Mouse (Mus musculus): ENCODE measurements around the gene Mcoln3.

The Mcoln3 gene

DNA sequence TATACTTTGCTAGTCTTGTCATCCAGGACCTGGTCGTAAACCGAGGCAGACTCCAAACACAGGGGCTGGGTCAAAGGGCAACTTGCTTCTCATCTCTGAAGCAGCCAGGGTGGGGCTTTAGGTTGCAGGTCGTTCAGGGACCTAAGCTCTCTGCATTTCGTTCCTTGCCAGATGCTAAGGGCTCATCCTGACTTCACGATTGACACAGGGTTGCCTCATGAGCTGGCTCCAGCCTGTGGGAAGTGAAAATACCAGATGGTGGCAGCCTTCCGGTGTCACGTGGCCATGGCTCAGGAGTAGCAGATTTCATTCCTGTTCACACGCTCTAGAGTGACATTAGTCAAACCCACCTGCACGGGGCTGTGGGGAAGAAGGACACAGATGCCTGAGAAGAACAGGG, 17.6 kb downstream of the Mcoln3 start:
- in situ Hi-C loops (cut with MseI, MboI): no loop called here

DNA sequence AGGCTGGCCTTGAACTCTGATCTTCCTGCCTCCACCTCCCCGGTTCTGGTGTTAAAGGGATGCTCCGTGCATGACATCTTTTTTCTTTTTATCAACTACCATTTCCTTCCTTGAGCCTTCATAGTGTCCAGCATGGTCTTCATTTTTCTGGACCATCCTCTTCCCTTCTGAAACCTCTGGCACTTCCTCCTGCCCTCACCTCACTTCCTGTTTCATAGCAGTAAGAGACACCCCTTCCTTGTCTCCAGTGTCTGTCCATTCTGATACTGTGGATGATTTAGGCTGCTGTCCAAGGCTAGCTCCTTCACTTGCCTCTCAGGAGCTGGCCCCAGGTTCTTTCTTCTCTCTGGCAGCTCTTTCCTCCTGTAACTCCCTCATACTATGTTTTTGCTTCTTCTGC, 18.2 kb downstream of the Mcoln3 start:
- in situ Hi-C loops (cut with MseI, MboI): no loop called here

DNA sequence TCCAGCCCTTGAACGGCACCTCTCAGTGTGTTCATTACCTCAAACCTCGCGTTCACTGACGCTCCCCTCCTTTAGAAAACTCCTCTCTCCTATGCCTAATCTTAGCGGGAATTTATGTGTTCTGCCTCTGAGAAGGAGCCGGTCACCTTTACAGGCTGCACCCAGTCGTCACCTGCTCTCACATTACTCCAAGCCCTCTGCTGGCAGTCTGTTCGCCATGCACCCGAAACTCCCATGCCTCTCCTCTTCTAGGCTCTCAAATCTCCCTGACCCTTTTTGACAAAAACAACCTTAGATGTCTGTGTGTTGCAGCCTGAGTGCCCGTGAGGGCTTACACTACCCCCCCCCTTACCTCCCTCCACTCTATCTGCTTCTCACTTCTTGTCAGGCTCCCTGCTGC, 19.2 kb downstream of the Mcoln3 start:
- in situ Hi-C loops (cut with MseI, MboI): no loop called here

DNA sequence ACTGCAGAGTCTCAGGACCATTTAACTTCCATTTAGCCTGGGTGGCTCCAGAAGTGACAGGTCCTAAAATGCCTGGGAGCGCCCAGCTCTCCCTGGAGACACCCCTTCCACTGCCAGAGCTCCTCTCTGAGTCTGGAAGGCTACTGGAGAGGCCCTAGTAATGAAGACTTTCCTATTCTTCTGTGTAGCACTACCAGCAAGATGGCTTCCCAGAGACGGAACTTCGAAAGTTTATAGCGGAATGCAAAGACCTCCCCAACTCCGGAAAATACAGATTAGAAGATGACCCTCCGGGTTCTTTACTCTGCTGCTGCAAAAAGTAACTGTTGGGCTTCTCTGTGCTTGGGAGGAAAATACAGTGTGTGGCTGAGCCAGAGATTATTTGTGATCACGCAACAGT, 23.0 kb downstream of the Mcoln3 start:
- in situ Hi-C loops (cut with MseI, MboI): no loop called here

DNA sequence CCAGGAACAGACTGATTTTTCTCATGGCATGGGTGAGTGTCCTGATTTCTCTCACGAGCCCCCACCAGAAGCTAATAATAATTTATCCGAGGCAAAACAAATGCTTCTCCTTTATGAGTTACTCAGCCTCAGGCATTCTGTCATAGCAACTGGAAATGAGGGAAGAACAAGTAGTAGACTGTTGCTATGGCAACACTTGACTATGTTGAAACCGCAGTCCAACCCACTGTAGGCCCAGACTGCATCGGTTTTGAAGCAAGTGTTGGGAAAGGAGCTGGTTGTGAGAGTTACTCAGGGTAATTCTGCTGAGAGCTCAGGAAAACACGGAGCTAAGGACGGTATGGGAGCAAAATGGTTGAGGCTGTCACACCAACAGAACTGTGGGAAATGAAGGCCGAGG, 25.3 kb downstream of the Mcoln3 start:
- in situ Hi-C loops (cut with MseI, MboI): no loop called here

DNA sequence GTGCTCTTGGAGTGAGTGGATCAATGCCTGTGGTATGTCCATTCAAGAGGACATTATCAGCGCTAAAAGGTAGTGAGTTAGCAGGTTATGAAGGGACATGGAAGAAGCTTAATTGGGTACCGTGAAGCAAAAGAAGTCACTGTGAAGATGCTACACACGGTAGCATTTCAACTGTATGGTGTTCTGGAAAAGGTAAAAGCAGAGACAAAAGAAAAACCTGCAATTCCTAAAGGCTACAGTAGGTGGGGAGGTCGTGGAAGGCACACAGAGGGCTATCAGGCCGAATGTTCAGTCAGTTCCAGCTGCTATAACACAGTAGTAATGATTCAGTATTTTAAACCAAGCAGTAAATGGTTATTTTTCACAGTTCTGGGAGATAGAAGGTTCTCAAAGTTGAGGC, 28.3 kb downstream of the Mcoln3 start:
- in situ Hi-C loops (cut with MseI, MboI): no loop called here

DNA sequence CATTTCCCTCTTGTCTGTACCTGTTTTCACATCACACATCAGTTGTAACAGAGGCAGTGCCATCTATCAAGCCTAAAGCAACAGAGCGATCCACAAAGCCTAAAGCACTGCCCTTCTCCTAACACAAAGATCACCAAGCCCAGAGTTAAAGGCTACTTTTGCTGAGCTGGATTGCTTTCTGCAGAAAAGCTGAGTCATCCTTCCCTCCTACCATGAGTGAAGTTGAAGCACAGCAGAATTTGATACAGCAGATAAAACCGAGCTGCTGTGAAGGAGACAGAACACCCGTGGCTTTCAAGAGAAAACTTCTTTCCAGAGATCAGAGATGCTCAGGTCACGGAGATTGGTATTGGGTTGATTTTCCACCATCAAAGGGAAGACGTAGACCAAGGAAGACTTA, 28.9 kb downstream of the Mcoln3 start:
- in situ Hi-C loops (cut with MseI, MboI): no loop called here

DNA sequence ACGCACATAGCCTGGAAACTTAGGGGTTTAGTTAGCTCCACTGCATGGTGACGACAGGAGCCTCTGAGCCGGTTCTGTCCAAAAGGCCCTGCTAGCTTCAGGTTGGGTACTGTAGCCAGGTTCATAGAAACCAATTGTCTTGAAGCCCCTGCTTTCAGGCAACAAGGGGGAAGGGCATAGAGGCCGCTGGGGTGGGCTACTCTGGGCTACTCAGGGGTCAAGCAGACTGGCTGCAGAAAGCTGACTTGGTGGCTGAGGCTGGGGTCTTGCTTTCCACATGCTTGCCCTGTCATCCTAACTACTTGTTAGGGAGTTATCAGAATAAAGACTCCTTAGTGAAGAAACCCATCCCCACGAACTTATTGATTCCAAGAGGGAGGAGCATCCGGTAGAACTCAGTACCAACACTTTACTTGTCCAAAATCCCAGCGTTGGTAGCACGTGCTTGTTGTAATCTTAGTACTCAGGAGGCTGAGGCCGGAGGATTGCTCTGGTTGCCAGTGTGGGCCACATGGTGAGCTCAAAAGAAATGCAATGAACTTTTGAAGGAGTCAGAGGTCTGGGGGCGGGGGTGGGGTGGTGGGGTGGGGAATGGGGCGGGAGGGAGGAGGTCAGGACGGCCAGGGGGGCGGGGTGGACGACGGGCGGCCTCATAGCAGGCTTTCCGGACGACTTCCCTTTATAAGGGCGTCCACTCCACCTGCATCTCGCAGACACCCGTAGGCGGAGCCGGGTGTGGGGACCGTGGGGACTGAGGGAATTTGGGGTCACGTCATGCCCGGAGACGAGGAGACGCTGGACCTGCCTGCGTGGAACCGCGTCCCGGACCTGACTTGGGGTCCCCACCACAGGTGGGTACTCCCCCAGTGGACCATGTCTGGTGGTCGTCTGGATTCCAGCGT, 32.2 kb downstream of the Mcoln3 start, which contains the start of gene Mcoln2:
Gene Mcoln2, plus strand, starts transcription at position 678 of the 902 bp plus-strand sequence.
- in situ Hi-C loops (cut with MseI, MboI): no loop called here

DNA sequence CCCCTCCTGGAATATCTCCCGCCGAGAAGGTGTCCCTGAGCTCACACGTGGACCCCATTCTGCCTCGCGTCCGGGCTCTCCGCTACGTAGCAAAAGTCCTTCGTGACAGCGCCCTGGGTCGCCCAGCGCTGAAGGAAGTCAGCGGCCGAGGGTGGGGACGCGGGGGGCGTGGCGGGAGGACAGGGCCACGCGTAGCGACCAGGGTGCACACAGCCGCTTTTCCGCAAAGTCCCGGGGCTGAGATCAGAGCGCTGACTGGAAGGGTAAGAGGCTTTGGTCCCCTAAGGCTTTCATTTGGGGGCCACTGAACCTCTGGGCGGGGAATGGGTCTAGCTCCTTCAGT, 32.8 kb downstream of the Mcoln3 start:
- in situ Hi-C loops (cut with MseI, MboI): no loop called here

DNA sequence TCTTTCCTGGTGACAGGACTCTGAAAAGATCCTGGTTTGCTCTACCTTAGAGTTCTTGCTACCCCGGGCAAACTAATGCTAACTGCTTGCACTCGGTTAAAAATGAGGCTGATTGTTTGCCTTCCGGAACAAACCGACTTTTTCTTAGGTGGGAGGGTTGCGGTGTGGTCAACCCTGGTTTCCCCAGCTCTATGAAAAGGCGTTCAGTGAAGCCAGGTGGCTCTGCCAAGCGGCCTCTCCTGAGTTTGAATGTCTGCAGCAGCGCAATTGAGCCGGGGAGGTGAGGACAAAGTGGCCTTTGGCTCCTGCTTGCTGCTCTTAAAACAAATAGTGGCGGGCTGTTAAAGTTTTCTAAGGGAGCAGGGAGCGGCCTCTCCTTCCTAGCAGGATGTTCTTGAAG, 33.3 kb downstream of the Mcoln3 start:
- in situ Hi-C loops (cut with MseI, MboI): no loop called here

DNA sequence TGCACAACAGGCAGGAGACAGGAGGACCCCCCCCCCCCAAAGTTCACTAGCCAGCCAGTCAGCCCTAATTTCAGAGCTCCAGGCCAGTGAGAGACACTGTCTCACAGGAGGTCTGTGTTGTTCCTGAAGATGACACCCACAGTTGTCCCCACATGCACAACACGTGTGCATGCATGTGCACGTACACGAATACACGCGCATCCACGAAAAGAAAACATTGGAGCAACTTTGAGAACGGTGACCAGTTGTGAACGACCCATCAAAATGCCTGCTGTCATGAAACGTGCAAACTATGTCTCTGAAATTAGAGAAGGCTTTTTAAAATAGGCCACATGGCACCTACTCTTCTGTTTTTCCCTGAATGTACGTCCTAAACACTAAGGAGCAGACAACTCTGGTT, 34.1 kb downstream of the Mcoln3 start:
- in situ Hi-C loops (cut with MseI, MboI): no loop called here

DNA sequence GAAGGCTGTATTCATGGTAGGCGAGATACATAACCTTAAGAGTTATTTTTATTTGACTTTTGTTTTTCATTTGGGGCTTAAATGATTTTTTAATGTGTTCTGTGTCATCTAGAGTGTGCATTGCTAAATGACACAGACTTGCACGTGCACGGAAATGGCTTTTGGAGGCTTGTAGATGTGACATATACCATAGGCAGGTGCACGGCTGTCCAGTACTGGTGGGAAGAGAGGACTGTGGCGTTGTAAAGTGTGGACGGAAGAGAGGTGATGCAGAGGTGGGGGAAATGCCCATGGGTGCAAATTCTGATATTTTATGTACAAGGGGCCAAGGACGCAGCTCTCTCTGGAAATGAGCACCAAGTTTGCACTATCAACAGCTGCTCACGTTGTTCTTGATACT, 34.5 kb downstream of the Mcoln3 start:
- in situ Hi-C loops (cut with MseI, MboI): no loop called here

DNA sequence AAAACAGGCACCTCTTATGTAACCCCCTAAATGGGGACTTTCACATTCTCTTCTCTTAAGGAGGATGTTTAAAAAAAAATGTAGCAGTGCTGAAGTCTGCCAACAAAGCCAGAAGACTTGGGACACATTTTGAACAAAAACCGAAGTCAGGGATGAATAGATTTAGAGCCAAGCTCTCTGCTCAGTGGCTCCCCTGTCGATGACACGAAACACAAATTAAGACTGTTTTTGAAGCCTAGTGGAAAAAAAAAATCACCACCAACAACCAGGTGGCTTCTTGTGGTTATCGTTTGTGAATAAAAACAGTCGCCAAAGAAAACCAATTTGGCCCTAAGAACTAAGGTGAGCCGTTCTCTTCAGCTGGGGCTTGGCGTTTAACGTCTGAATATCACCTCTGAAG, 35.1 kb downstream of the Mcoln3 start:
- in situ Hi-C loops (cut with MseI, MboI): no loop called here

DNA sequence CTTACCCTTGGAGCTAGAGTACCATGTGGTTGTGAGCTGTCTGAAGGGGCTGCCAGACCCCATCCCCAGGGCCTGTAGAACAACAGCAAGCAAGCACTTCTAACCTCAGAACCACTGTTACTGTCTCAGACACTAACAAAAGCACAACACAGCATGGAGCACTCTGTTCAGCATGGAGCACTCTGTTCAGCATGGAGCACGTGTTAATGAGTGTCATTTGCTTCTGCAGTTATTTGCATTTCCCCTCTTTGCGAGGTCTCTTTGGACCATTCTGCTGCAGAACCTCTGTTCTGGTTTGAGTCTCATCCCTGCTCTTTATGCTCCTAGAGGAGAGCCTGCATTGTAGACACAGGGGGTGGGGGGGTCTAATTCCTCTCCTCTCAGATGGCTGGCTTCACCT, 35.7 kb downstream of the Mcoln3 start:
- in situ Hi-C loops (cut with MseI, MboI): no loop called here

DNA sequence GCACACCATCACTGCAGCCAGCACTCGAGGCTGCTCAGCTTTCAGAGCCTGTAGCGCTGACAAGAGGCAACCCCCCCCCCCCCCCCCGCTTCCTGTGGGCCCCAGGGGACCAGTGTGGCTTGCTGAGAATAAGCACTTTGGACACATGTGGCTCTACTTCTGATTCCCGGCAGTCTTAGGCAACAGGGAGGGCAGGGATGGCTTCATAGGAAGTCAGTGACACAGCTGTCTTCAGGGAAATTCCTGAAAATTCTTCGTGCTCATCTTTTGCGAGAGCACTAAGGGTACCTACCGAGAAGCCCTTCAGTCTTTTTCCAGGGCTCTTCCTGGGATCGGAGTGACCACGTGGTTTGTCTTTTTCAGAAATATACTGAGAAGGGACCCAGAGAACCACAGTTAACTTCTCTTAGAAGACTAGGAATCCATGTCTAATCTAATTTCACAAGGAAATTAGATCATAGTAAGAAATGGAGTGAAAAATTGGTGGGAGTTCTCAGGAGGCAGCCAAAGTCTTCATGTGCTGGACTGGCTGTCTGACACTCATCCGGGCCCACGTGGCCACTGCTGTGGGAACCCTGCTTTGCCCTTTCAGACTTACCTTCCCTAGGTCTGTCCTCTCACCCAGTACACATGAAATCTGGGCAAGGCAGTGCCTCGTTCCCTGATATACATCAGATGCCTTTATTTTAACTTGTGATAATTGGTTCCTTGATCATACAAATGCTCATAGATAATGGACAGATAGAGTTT, 36.8 kb downstream of the Mcoln3 start:
- in situ Hi-C loops (cut with MseI, MboI): no loop called here

DNA sequence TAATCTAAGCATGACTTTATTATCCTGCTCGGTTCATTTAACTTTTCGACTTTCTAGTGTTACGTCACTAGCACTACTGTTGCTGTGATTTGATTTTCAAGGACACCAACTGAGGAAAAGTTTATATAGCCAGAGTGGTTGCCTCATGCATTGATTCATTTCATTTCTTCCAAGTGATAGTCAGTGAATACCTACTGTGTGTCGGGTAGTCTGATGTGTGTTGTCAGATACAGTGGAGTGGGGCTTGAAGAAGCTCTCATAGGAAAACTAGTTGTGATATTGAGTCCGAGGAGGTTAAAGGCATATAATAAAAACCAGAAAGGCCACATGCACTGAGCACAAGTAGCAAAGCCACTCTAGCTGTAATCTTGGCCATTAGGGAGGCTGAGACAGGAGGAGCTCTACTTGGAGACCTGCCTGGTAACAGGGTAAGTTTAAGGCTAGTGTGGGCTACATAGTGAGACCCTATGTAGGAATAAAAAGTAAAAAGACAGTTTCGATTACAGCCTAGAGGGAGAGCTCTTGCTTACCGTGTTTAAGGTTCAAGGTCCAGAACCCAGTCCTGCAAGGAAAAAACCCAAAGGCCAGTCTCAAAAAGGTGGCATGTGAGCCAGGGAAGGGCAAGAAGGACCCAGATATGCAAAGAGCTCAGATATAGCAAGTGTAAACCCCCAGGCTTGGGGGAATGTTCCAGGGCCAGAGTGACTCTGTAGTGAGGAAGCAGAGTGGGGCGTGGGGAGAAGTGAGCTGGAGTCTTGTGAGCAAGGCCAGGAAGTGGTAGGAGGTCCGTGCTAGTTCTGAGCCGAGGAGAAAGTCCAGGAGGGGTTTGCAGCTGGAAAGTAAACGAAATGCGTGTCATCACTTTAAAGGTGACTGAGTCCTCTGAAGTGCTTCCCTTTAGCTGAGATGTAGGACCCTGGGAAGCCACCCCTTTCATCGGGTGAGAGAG, 38.7 kb downstream of the Mcoln3 start:
- in situ Hi-C loops (cut with MseI, MboI): no loop called here

DNA sequence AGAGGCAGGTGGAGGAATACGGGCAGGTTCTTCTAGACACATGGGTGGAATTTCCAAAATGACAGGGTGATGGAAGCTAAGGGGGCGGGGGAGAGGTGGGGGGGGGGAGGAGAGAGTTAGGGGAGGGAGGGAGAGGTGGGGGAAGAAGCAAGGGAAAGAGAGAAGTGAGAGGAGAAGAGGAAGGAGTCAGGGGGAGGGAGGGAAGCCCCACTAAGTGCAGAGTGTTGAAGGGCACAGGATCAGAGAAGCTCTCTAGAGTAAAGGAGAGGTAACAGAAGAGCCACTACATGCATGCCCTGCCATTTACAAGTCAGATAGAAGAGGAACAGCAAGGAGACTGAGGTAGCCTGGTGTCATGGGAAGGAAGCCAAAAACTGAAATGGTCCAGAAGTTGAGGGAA, 39.6 kb downstream of the Mcoln3 start:
- in situ Hi-C loops (cut with MseI, MboI): no loop called here

DNA sequence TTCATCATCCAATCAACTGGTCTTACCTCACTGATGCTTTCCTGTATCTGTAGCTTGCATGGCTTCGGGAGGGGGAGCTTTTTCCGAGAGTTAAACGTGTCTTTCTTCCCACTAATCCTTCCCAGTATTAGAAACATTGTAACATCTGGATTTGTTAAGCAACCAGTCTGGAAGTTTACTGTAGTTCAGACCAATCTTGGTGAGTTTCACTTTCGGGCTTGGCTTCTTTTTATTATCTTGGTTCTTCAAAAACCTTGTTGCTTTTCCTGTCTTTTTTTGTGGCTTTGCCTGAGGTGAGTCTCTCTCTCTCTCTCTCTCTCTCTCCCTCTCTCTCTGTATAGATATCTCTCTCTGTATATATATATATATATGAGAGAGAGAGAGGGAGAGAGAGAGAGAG, 40.8 kb downstream of the Mcoln3 start:
- in situ Hi-C loops (cut with MseI, MboI): no loop called here

DNA sequence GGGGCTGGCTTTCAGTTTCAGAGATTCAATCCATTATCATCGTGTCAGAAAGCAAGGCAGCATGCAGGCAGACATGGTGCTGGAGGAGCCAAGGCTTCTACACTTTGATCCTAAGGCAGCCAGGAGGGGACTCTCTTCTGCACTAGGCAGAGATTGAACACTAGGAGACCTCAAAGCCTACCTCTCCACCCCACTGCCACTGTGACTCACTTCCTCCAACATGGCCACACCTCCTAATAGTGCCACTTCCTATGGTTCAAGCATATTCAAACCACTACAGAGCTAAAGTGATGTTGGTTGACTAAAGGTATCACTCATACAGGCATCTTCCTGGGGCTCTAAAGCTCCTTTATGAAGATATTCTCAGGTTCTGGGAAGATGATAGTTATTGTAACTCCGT, 42.1 kb downstream of the Mcoln3 start:
- in situ Hi-C loops (cut with MseI, MboI): no loop called here

DNA sequence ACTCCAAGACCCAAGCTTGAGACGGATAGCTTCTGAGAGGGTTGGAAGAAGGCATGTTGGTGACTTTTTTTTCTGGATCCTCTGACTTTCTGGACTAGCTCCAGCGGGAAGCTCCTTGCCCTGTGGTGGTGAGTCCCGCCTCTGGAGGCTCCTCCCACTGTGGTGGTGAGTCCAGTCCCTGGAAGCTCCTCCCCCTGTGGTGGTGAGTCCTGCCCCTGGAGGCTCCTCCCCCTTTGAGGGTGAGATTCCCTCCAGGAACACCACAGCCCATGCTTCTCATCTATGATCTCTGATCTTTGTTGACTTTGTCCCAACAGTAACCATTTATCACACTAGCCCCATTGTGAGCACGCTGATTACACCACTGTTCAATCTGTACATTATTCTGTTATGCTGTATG, 44.9 kb downstream of the Mcoln3 start:
- in situ Hi-C loops (cut with MseI, MboI): no loop called here

DNA sequence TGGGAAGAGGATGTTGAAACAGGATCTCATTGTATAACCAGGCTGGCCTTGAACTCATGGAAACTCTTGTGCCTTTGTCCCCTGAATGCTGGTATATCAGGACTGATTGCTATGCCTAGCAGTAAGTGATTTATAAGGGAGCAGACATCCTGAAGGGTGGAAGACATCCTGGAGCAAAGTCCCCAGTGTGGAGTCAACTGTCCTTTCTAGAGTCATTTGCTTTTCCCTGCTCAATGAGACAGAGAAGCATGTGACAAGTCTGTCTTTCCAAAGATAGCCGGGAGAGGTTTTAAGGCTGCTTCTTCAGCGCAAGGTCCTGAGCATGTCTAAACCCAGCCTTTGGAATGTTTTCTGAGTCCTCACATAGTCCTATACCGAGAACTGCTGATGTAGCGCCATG, 52.1 kb downstream of the Mcoln3 start:
- in situ Hi-C loops (cut with MseI, MboI): no loop called here

DNA sequence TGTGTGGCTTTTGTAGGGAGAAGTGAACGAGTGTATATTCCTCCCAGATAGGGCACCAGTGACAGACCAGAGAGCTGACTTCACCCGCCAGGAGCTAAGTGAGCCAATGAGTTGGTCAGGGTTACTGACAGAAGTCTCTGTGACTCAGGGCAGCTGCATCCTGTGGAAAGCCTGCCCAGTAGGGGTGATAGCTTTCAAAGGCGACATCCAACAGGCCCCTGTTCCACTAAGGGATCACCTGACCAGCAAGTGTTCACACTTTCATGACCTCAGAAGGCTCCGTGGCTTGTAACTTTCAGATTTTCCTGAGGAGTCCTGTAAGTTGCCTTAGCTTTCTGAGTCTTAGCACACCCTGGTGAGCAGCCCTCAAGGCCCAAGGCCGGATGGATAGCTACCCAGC, 55.8 kb downstream of the Mcoln3 start:
- in situ Hi-C loops (cut with MseI, MboI): loop anchor here in 1 of 2 experiments (10.0 kb wide), 1 partner anchor 218 kb away; no protein-coding TSS in a partner anchor

All from mouse trophoblast stem cell (cell line).